Mouse (Mus musculus) intestine, embryonic 14.5 days (tissue): ENCODE results near the gene Zfp709. TPM values are rescaled to one million over a fixed set of nuclear protein-coding genes. Genes with fewer than 3 reads are reported as not detected.
"Not testable (repeated sequence)": the region's sequence is repeated elsewhere in the genome, so short reads cannot be mapped to it uniquely, and the experiment has no call there.

Experiments used
- ATAC-seq: fragments of 200-750 bp; cut with Nextera tagmentation; replicated peaks from 2 replicates; pipeline ENCODE4 v1.8.0; 2017; ENCODE audit warnings: low read depth, moderate number of reproducible peaks, moderate TSS enrichment, moderate library complexity; ENCODE audit not compliant: low FRiP score, low TSS enrichment
- DNase-seq: peaks from one replicate; pipeline ENCODE4 v3.0.0-alpha.2; 2018; ENCODE audit warnings: low spot score
- H3K27ac ChIP-seq: fragments of 300-500 bp; sonication (generic); 2 replicates; pipeline ENCODE4 v1.5.1; 2014; ENCODE audit warnings: low read depth, mild to moderate bottlenecking, control low read depth
- H3K27me3 ChIP-seq: fragments of 300-500 bp; sonication (generic); replicated peaks from 2 replicates; pipeline ENCODE4 v1.6.1; 2014; ENCODE audit warnings: low read length, control low read depth; ENCODE audit not compliant: control insufficient read depth, insufficient read depth
- H3K36me3 ChIP-seq: fragments of 300-500 bp; sonication (generic); 2 replicates; pipeline ENCODE4 v1.6.1; 2014; ENCODE audit warnings: low read length, control low read depth; ENCODE audit not compliant: control insufficient read depth, insufficient read depth
- H3K4me1 ChIP-seq: fragments of 300-500 bp; sonication (generic); replicated peaks from 2 replicates; pipeline ENCODE4 v1.6.1; 2014; ENCODE audit warnings: low read length, control low read depth, mixed read lengths; ENCODE audit not compliant: control insufficient read depth, insufficient read depth
- H3K4me2 ChIP-seq: fragments of 300-500 bp; sonication (generic); 2 replicates; pipeline ENCODE4 v1.6.1; 2014; ENCODE audit warnings: low read length
- H3K4me3 ChIP-seq: fragments of 300-500 bp; sonication (generic); 2 replicates; pipeline ENCODE4 v1.5.1; 2014; ENCODE audit warnings: low read depth, low read length, control low read depth, mixed read lengths
- H3K9ac ChIP-seq: fragments of 300-500 bp; sonication (generic); 2 replicates; pipeline ENCODE4 v1.6.1; 2014; ENCODE audit warnings: mild to moderate bottlenecking, low read length
- H3K9me3 ChIP-seq: fragments of 300-500 bp; sonication (generic); 2 replicates; pipeline ENCODE4 v1.6.1; 2016; ENCODE audit warnings: low read length, control low read depth; ENCODE audit not compliant: control insufficient read depth
- WGBS: fragments of 180-500 bp; shearing (Covaris S2); extraction: QIAGEN DNeasy Blood & Tissue Kit; methylation state at CpG from one replicate; pipeline ENCODE4 v1.1.7; 2014; 5-methylcytosine and 5-hydroxymethylcytosine counted together
- polyA plus RNA-seq: library from polyadenylated mRNA; unstranded; fragments of >200 nt; fragmentation: Nextera tagmentation; extraction: Ambion mirVana; gene quantifications from 2 replicates; pipeline ENCODE4 v1.2.1, GENCODE M21; 2014

The Zfp709 gene
- polyA plus RNA-seq, 1 experiment from 2014 or later, result 5.8 TPM

- H3K4me1 ChIP-seq, result 0 out of 2 replicates have a peak, but pooled peaks cover 3% of the 10 kb centered on the region
- 0 out of 2 replicates have a peak, but pooled peaks cover 3% of the 10 kb centered on the region for H3K9me3 ChIP-seq
- H3K9ac ChIP-seq, result peak within 1 kb of the TSS; percentile 82
- peak within 1 kb of the TSS; percentile 59 for H3K4me2 ChIP-seq
- no peaks in the 10 kb centered on the region for H3K27me3 ChIP-seq
- peak within 1 kb of the TSS; percentile 59 for H3K4me3 ChIP-seq
- WGBS, result 8% methylated on average over 47 of the region's 47 CpGs
- DNase-seq (peak; percentile 95), ATAC-seq (peak; percentile 94)
- H3K27ac ChIP-seq, result peak within 1 kb of the TSS; percentile 92
- H3K36me3 ChIP-seq, result peaks cover 3% of the 10 kb centered on the region; the same call in 1 of the 2 replicates
Observed at GRCm38 (mm10) chr8:71908309-71909261, 26.8 kb downstream of the Zfp709 start, which contains the start of the genes Zfp882 and Zfp617. TSS of gene Zfp882 (plus strand) at chr8:71908608. TSS of gene Zfp617 (plus strand) at chr8:71908635.

DNA sequence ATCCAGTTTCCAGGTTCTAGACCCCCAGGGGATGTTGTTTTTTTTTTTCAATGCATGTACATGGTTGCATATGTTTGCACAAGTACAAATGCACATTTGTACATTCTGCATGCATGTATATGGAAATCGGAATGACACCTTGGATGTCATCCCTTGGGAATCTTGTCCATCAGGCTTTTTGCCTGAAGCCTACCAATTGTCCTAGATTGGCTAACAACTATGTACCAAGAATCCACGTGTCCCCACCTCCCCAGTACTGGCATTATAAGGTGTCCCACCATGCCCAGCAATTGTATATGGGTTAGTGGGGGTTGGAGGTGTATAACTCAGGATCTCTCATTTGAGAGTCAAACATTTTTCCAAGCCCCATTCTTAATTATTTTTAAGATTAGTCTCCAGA is 30.5 kb downstream of the Zfp709 start:
- 91% methylated on average over 2 of the region's 2 CpGs for WGBS

DNA sequence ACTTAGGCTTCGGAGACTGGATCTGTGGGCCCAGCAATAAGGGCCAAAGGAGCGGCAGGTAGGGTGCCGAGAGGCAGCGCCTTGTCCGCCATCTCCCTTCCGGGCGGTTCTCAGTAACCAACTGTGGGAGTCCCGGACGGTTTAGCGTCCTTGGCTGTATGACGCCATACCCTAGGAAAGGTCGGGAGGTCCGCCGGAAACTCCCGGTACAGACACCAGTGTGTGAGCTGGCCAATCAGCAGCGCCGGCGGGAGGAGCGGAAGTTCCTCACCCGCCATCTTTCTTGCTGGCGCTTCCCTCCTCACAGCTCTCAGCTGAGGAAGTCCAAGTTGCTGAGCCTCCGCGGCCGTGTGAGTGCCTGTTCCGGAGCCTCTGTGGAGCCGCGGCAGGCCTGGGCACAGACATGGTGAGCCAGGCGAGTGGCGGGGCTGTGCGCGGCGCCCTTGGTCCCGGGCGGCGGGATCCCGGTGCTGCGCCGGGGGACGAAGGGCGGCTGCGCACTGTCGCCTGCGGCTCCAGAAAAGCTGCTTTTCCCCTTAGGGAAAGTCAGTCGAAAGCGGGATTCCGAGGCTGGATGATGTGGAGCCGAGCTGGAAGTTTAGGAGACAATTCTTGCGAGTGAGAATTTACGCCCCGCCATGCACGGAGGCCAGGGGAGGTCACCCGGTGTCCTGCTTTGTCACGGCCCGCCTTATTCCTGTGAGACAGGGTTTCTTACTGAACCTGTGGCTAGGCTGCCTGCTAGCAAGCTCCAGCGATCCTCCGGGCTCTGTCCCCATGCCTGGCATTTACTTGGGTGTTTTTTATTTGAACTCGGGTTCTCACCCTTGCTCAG is 41.0 kb downstream of the Zfp709 start:
- DNase-seq, result peak; percentile 92
- peak; percentile 100 for ATAC-seq
- Histone ChIP-seq H3K4me3 (peak overlapping the region; percentile 61), H3K27me3 (no peaks in the 10 kb centered on the region), H3K9me3 (no peaks in the 10 kb centered on the region), H3K27ac (peak overlapping the region; percentile 97), H3K9ac (peak overlapping the region; percentile 72), H3K36me3 (no peaks in the 10 kb centered on the region; the same call in 1 of the 2 replicates), H3K4me1 (peaks cover 3% of the 10 kb centered on the region; the same call in 1 of the 2 replicates), H3K4me2 (peak overlapping the region; percentile 70)
- WGBS, result under 1% methylated on average over 57 of the region's 57 CpGs

More for the DNA sequence above, 30.5 kb downstream of the Zfp709 start:
- Histone ChIP-seq H3K27me3 (no peaks in the 10 kb centered on the region), H3K36me3 (peaks cover 28% of the 10 kb centered on the region), H3K4me1 (0 out of 2 replicates have a peak, but pooled peaks cover 3% of the 10 kb centered on the region), H3K27ac (no peak overlapping the region), H3K4me3 (no peak overlapping the region), H3K9me3 (0 out of 2 replicates have a peak, but pooled peaks cover 3% of the 10 kb centered on the region), H3K4me2 (no peak overlapping the region), H3K9ac (no peak overlapping the region)
- DNase-seq (no peak), ATAC-seq (no peak)

- Histone ChIP-seq H3K27ac (no peak overlapping the region), H3K4me3 (no peak overlapping the region), H3K27me3 (no peaks in the 10 kb centered on the region), H3K36me3 (peaks cover 21% of the 10 kb centered on the region), H3K9me3 (no peaks in the 10 kb centered on the region), H3K9ac (no peak overlapping the region), H3K4me1 (peaks cover 3% of the 10 kb centered on the region; the same call in 1 of the 2 replicates), H3K4me2 (no peak overlapping the region)
- WGBS, result 96% methylated on average over 5 of the region's 5 CpGs
- DNase-seq (no peak), ATAC-seq (no peak)
Observed at GRCm38 (mm10) chr8:71925791-71926190, 44.0 kb downstream of the Zfp709 start.

- DNase-seq (no peak), ATAC-seq (no peak)
- H3K9me3 ChIP-seq, result peaks cover 3% of the 10 kb centered on the region; the same call in 1 of the 2 replicates
- H3K4me3 ChIP-seq, result no peak overlapping the region
- WGBS, result 87% methylated on average over 3 of the region's 3 CpGs
- peaks cover 3% of the 10 kb centered on the region; the same call in 1 of the 2 replicates for H3K4me1 ChIP-seq
- H3K9ac ChIP-seq, result no peak overlapping the region
- H3K27me3 ChIP-seq, result no peaks in the 10 kb centered on the region
- peaks cover 29% of the 10 kb centered on the region for H3K36me3 ChIP-seq
- no peak overlapping the region for H3K4me2 ChIP-seq
- H3K27ac ChIP-seq, result no peak overlapping the region
Observed at GRCm38 (mm10) chr8:71926551-71926950, 44.7 kb downstream of the Zfp709 start.

GRCm38 (mm10) chr8:71927779-71928178 is 46.0 kb downstream of the Zfp709 start:
- H3K4me3 ChIP-seq, result no peak overlapping the region
- no peak overlapping the region for H3K9ac ChIP-seq
- peaks cover 33% of the 10 kb centered on the region for H3K36me3 ChIP-seq
- no peak for DNase-seq
- ATAC-seq, result no peak
- no peaks in the 10 kb centered on the region for H3K27me3 ChIP-seq
- peaks cover 4% of the 10 kb centered on the region; the same call in 1 of the 2 replicates for H3K9me3 ChIP-seq
- H3K4me1 ChIP-seq, result 0 out of 2 replicates have a peak, but pooled peaks cover 3% of the 10 kb centered on the region
- no peak overlapping the region for H3K27ac ChIP-seq
- H3K4me2 ChIP-seq, result no peak overlapping the region

GRCm38 (mm10) chr8:71938037-71938436 is 56.2 kb downstream of the Zfp709 start:
- H3K9me3 ChIP-seq, H3K4me2 ChIP-seq, H3K27me3 ChIP-seq, H3K36me3 ChIP-seq, H3K9ac ChIP-seq, DNase-seq, H3K27ac ChIP-seq, H3K4me1 ChIP-seq, H3K4me3 ChIP-seq, ATAC-seq: not testable (repeated sequence)
- WGBS, result 85% methylated on average over 2 of the region's 2 CpGs
